In the genomic region with DNA sequence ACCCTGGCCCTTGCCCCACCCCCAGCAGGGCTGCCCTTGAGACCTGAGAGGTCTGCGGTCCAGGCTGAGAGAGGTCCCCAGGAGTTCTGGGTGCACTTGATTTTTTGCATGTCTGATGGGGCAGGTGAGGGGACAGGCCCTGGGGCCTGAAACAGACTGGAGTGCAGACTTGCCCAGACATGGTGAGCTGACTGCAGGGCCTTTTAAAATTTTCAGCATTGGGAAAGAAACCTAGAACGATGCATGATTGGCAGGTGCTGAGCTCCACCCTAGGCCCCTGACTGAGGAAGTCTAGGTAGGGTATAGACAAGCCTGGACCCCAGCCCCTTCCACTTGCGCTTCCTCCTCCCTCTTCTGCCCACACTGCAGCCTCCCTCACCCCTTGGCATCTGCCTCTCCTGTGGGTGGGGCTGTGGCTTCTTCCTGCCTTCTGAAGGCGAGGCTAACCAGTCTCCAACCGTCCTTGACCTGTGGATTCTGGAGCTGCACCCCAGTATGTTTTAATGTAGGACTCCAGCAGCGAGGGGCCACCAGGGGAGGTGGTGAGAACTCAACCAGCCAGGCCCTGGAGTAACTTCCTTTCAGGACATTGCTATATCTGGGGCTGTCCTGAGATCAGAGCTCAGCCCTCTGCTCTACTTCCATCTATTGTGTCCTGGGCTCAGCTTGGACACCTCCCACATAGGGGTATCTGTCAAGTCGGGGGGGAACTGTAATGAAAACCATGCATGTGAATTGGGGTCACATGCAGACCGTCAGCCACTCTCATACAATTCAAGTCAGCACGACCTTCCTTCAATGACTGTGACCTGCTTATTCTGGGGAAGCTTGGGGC, we compare ENCODE assay signal across 8 mouse cellular contexts. TPM values are rescaled to one million over a fixed set of nuclear protein-coding genes. Genes with fewer than 3 reads are reported as not detected.
DNase-seq lines count a peak whose midpoint lies in the region; ATAC-seq and TF ChIP-seq lines count a peak whose summit lies in the region.

No protein-coding gene starts in this region.

- no peak overlapping the region for H3K4me2 ChIP-seq in liver, embryonic 13.5 days
- no peak overlapping the region for H3K4me2 ChIP-seq in stomach, postnatal 0 days (replicated peaks; ENCODE audit: low read depth)

- ATAC-seq in liver, embryonic 13.5 days (ENCODE audit: low read depth), result no peak
- no peak for ATAC-seq in stomach, postnatal 0 days (ENCODE audit: low FRiP score, low TSS enrichment)

- TF ChIP-seq CTCF in gastrocnemius, adult 2 months (IDR thresholded peaks at IDR 0.05), result no peak
- TF ChIP-seq CTCF in stomach, postnatal 0 days (IDR thresholded peaks at IDR 0.05; ENCODE audit: low read depth), result no peak

- H3K4me1 ChIP-seq in liver, embryonic 13.5 days (replicated peaks), result peaks cover 34% of the 10 kb centered on the region
- peaks cover 8% of the 10 kb centered on the region; the same call in 1 of the 2 replicates for H3K4me1 ChIP-seq in stomach, postnatal 0 days (replicated peaks; ENCODE audit: control insufficient read depth, insufficient read depth)

- H3K27me3 ChIP-seq in liver, embryonic 13.5 days, result peaks cover 29% of the 10 kb centered on the region
- H3K27me3 ChIP-seq in stomach, postnatal 0 days (ENCODE audit: control insufficient read depth, insufficient read depth, low read length), result no peaks in the 10 kb centered on the region

- no peak overlapping the region for H3K4me3 ChIP-seq in gastrocnemius, adult 2 months
- no peak overlapping the region for H3K4me3 ChIP-seq in liver, embryonic 13.5 days (replicated peaks)
- H3K4me3 ChIP-seq in stomach, postnatal 0 days (ENCODE audit: low read depth, low read length), result no peak overlapping the region

- no peak overlapping the region for H3K9ac ChIP-seq in liver, embryonic 13.5 days
- no peak overlapping the region for H3K9ac ChIP-seq in stomach, postnatal 0 days (ENCODE audit: low read length)

- peaks cover 31% of the 10 kb centered on the region for H3K36me3 ChIP-seq in liver, embryonic 13.5 days
- H3K36me3 ChIP-seq in stomach, postnatal 0 days (ENCODE audit: control insufficient read depth, insufficient read depth, low read length), result peaks cover 10% of the 10 kb centered on the region

- peak overlapping the region; percentile 89 for H3K27ac ChIP-seq in gastrocnemius, adult 2 months
- peak overlapping the region; percentile 26; the same call in 1 of the 2 replicates for H3K27ac ChIP-seq in liver, embryonic 13.5 days
- H3K27ac ChIP-seq in stomach, postnatal 0 days (replicated peaks), result 0 out of 2 replicates have a peak overlapping the region, but pooled peaks have one; percentile 35

- TF ChIP-seq EP300 in stomach, postnatal 0 days (optimal IDR thresholded peaks at IDR 0.05), result no peak

- intact Hi-C loops in gastrocnemius, adult 2 months (cut with DNase I), result loop anchor here (2.0 kb wide), 1 partner anchor 35 kb away; the partner anchor contains the start of gene Pgls
- intact Hi-C loops in gastrocnemius, postnatal 14 days (cut with DNase I; ENCODE audit: low total_unique reads), result no loop called here

- peaks cover 6% of the 10 kb centered on the region for H3K9me3 ChIP-seq in liver, embryonic 13.5 days (replicated peaks)
- H3K9me3 ChIP-seq in stomach, postnatal 0 days (ENCODE audit: control insufficient read depth, low read length), result peaks cover 6% of the 10 kb centered on the region; the same call in 1 of the 2 replicates

- 31% methylated on average over 9 of the region's 9 CpGs for WGBS in liver, embryonic 13.5 days (ENCODE audit: insufficient replicate concordance)
- WGBS in stomach, postnatal 0 days, result 34% methylated on average over 9 of the region's 9 CpGs

- no peak for DNase-seq in gastrocnemius, adult 2 months
- DNase-seq in gastrocnemius, postnatal 14 days, result no peak
- peak; percentile 35 for DNase-seq in urinary bladder, postnatal 14 days (ENCODE audit: low spot score)
- no peak for DNase-seq in urinary bladder, postnatal 10 days (ENCODE audit: low spot score)
- DNase-seq in liver, embryonic 13.5 days, result no peak
- DNase-seq in stomach, postnatal 0 days (ENCODE audit: low spot score), result no peak
- no peak for DNase-seq in ovary, postnatal 36 days (ENCODE audit: low spot score)
- no peak for DNase-seq in cerebellum, adult 11 months

RNA-seq across cellular contexts. Expression of gene Colgalt1, which starts 16.7 kb away (rescaled TPM):
- 10 to 100 TPM; 39.6 to 44.3 TPM for total RNA-seq in gastrocnemius, adult 2 months (2021)
- total RNA-seq in gastrocnemius, postnatal 14 days (2021), result 10 to 100 TPM; 35.6 to 39.3 TPM
- 21.4 and 21.9 TPM in 2 replicates for polyA plus RNA-seq in liver, embryonic 13.5 days (2015; fragmentation: Nextera tagmentation; extraction: Ambion mirVana)
- 40.3 and 41.1 TPM in 2 replicates for polyA plus RNA-seq in stomach, postnatal 0 days (2015; fragmentation: Nextera tagmentation; extraction: Ambion mirVana)

RNA-seq across cellular contexts. Expression of gene Fam129c, which starts 30.0 kb away (rescaled TPM):
- total RNA-seq in gastrocnemius, adult 2 months (2021), result 1 to 10 TPM in 1 of 2 experiments, under 1 TPM in 1; 0.79 to 1.4 TPM
- total RNA-seq in gastrocnemius, postnatal 14 days (2021), result under 1 TPM; 0.59 to 0.82 TPM
- polyA plus RNA-seq in liver, embryonic 13.5 days (2015; fragmentation: Nextera tagmentation; extraction: Ambion mirVana), result 0.28 and 0.80 TPM in 2 replicates
- polyA plus RNA-seq in stomach, postnatal 0 days (2015; fragmentation: Nextera tagmentation; extraction: Ambion mirVana), result 0.99 and 1.4 TPM in 2 replicates

RNA-seq across cellular contexts. Expression of gene Pgls, which starts 35.5 kb away (rescaled TPM):
- total RNA-seq in gastrocnemius, adult 2 months (2021), result 10 to 100 TPM; 19.3 to 28.6 TPM
- total RNA-seq in gastrocnemius, postnatal 14 days (2021), result 10 to 100 TPM; 40.5 to 43.3 TPM
- 104 and 110 TPM in 2 replicates for polyA plus RNA-seq in liver, embryonic 13.5 days (2015; fragmentation: Nextera tagmentation; extraction: Ambion mirVana)
- polyA plus RNA-seq in stomach, postnatal 0 days (2015; fragmentation: Nextera tagmentation; extraction: Ambion mirVana), result 221 and 223 TPM in 2 replicates

RNA-seq across cellular contexts. Expression of gene Unc13a, which starts 44.1 kb away (rescaled TPM):
- total RNA-seq in gastrocnemius, adult 2 months (2021), result not detected
- under 1 TPM; 0.18 to 0.20 TPM for total RNA-seq in gastrocnemius, postnatal 14 days (2021)
- 0.20 TPM in 2 replicates for polyA plus RNA-seq in liver, embryonic 13.5 days (2015; fragmentation: Nextera tagmentation; extraction: Ambion mirVana)
- 0.46 and 0.52 TPM in 2 replicates for polyA plus RNA-seq in stomach, postnatal 0 days (2015; fragmentation: Nextera tagmentation; extraction: Ambion mirVana)

RNA-seq across cellular contexts. Expression of gene Jak3, which starts 48.6 kb away (rescaled TPM):
- 1 to 10 TPM; 2.1 to 2.5 TPM for total RNA-seq in gastrocnemius, adult 2 months (2021)
- 1 to 10 TPM; 2.6 to 2.8 TPM for total RNA-seq in gastrocnemius, postnatal 14 days (2021)
- 5.7 and 6.1 TPM in 2 replicates for polyA plus RNA-seq in liver, embryonic 13.5 days (2015; fragmentation: Nextera tagmentation; extraction: Ambion mirVana)
- polyA plus RNA-seq in stomach, postnatal 0 days (2015; fragmentation: Nextera tagmentation; extraction: Ambion mirVana), result 4.6 and 5.4 TPM in 2 replicates

Comparison
In these comparisons a context has a peak if more than half of its experiments do, and no peak if none do; other contexts are left out.
1. H3K27ac ChIP-seq: peak in every context shown above with its lines; median percentile 89 in gastrocnemius, adult 2 months; 35 in stomach, postnatal 0 days; 26 in liver, embryonic 13.5 days.